In genomic region chr15:83417407-83417806, GRCm38 (mm10) we compare ENCODE assay signal across 10 mouse cellular contexts. TPM values are rescaled to one million over a fixed set of nuclear protein-coding genes. Genes with fewer than 3 reads are reported as not detected.
DNase-seq lines count a peak whose midpoint lies in the region; ATAC-seq lines count a peak whose summit lies in the region.
"Had no signal": no experiment of that assay in that cellular context is flagged by ENCODE, and none has a peak within 500 bp of the region (broad histone marks: within the 10 kb centered on the region; RNA-seq: fewer than 3 reads in every experiment).

No protein-coding gene starts in this region.

- no peaks in the 10 kb centered on the region for H3K36me3 ChIP-seq in kidney, embryonic 15.5 days
- H3K36me3 ChIP-seq in kidney, embryonic 16.5 days (ENCODE audit: insufficient read depth, low read length): no peaks in the 10 kb centered on the region
- H3K36me3 ChIP-seq in forebrain, embryonic 13.5 days (ENCODE audit: poor library complexity, severe bottlenecking): no peaks in the 10 kb centered on the region
- H3K36me3 ChIP-seq: neural tube, embryonic 15.5 days had no signal

- 65% methylated on average over 7 of the region's 7 CpGs for WGBS in kidney, embryonic 15.5 days
- WGBS in kidney, embryonic 16.5 days: 58% methylated on average over 7 of the region's 7 CpGs
- WGBS in forebrain, embryonic 13.5 days: 82% methylated on average over 7 of the region's 7 CpGs

- no peaks in the 10 kb centered on the region for H3K27me3 ChIP-seq in kidney, embryonic 15.5 days
- no peaks in the 10 kb centered on the region for H3K27me3 ChIP-seq in kidney, embryonic 16.5 days (ENCODE audit: insufficient read depth, low read length)
- H3K27me3 ChIP-seq in forebrain, embryonic 13.5 days: no peaks in the 10 kb centered on the region
- H3K27me3 ChIP-seq: megakaryocyte, embryonic 14.5 days; neural tube, embryonic 15.5 days had no signal

- no peaks in the 10 kb centered on the region for H3K9me3 ChIP-seq in kidney, embryonic 15.5 days (replicated peaks)
- no peaks in the 10 kb centered on the region for H3K9me3 ChIP-seq in kidney, embryonic 16.5 days (ENCODE audit: low read length)
- H3K9me3 ChIP-seq in forebrain, embryonic 13.5 days (replicated peaks): no peaks in the 10 kb centered on the region
- H3K9me3 ChIP-seq: megakaryocyte, embryonic 14.5 days; neural tube, embryonic 15.5 days had no signal

- peaks cover 29% of the 10 kb centered on the region for H3K4me1 ChIP-seq in kidney, embryonic 15.5 days
- peaks cover 25% of the 10 kb centered on the region for H3K4me1 ChIP-seq in kidney, embryonic 16.5 days (ENCODE audit: insufficient read depth, low read length)
- 0 out of 2 replicates have a peak, but pooled peaks cover 4% of the 10 kb centered on the region for H3K4me1 ChIP-seq in forebrain, embryonic 13.5 days

- no peak overlapping the region for H3K4me2 ChIP-seq in kidney, embryonic 15.5 days
- no peak overlapping the region for H3K4me2 ChIP-seq in kidney, embryonic 16.5 days (replicated peaks; ENCODE audit: low read depth, low read length)
- H3K4me2 ChIP-seq in forebrain, embryonic 13.5 days: no peak overlapping the region
- H3K4me2 ChIP-seq: neural tube, embryonic 15.5 days had no signal

- ATAC-seq in kidney, embryonic 15.5 days (replicated peaks; ENCODE audit: low FRiP score): no peak
- no peak for ATAC-seq in kidney, embryonic 16.5 days (ENCODE audit: low FRiP score, low TSS enrichment)
- no peak for ATAC-seq in forebrain, embryonic 13.5 days

- H3K4me3 ChIP-seq in kidney, embryonic 15.5 days (replicated peaks): no peak overlapping the region
- no peak overlapping the region for H3K4me3 ChIP-seq in kidney, embryonic 16.5 days (ENCODE audit: low read length)
- H3K4me3 ChIP-seq in forebrain, embryonic 13.5 days: no peak overlapping the region
- H3K4me3 ChIP-seq: megakaryocyte, embryonic 14.5 days; neural tube, embryonic 15.5 days had no signal

- peak overlapping the region; percentile 11; the same call in 1 of the 2 replicates for H3K27ac ChIP-seq in kidney, embryonic 15.5 days
- no peak overlapping the region for H3K27ac ChIP-seq in kidney, embryonic 16.5 days (ENCODE audit: low read length)
- H3K27ac ChIP-seq in forebrain, embryonic 13.5 days: no peak overlapping the region
- H3K27ac ChIP-seq: neural tube, embryonic 15.5 days had no signal

- no peak overlapping the region for H3K9ac ChIP-seq in kidney, embryonic 15.5 days
- H3K9ac ChIP-seq in kidney, embryonic 16.5 days (replicated peaks; ENCODE audit: low read length): no peak overlapping the region
- H3K9ac ChIP-seq in forebrain, embryonic 13.5 days: no peak overlapping the region
- H3K9ac ChIP-seq: neural tube, embryonic 15.5 days had no signal

- peak; percentile 47 to 79 for DNase-seq in adrenal gland, adult (ENCODE audit: inconsistent age in 2 of 2, low spot score in 1 of 2)
- no peak for DNase-seq in adrenal gland, adult 8-10 months
- peak; percentile 53 to 81 for DNase-seq in layer of hippocampus, adult 18-20 months (ENCODE audit: low spot score in 2 of 2)
- peak; percentile 66 to 68 for DNase-seq in right cerebral cortex, adult 2 months (ENCODE audit: low spot score in 2 of 2)
- DNase-seq in cerebellum, adult 11-12 months: no peak

RNA-seq across cellular contexts. Expression of gene Pacsin2, which starts 47.0 kb away (rescaled TPM):
- 100 to 1,000 TPM in 2 of 4 experiments, 10 to 100 TPM in 2; 88.4 to 126 (median 102) TPM for total RNA-seq in adrenal gland, adult 8-10 months (2022)
- polyA plus RNA-seq in kidney, embryonic 15.5 days (2015; fragmentation: Nextera tagmentation; extraction: Ambion mirVana): 74.6 and 76.4 TPM in 2 replicates
- polyA plus RNA-seq in kidney, embryonic 16.5 days (2015; fragmentation: Nextera tagmentation; extraction: Ambion mirVana): 85.4 and 92.0 TPM in 2 replicates
- total RNA-seq in layer of hippocampus, adult 18-20 months (2021): 100 to 1,000 TPM; 101 to 106 TPM
- polyA plus RNA-seq in forebrain, embryonic 13.5 days (2015; fragmentation: Nextera tagmentation; extraction: Ambion mirVana): 26.0 TPM in 2 replicates

Comparison
In these comparisons a context has a peak if more than half of its experiments do, and no peak if none do; other contexts are left out.
1. DNase-seq: peak in adrenal gland, adult (2 of 2), layer of hippocampus, adult 18-20 months (2 of 2) and right cerebral cortex, adult 2 months (2 of 2); none in adrenal gland, adult 8-10 months (single experiment) and cerebellum, adult 11-12 months (single experiment).